Mouse (Mus musculus) MEL (cell line): ENCODE data around the gene Ada. TPM values are rescaled to one million over a fixed set of nuclear protein-coding genes. Genes with fewer than 3 reads are reported as not detected.

ENCODE experiments used
- DNase-seq: peaks from one replicate; pipeline ENCODE4 v3.0.0; 2011; ENCODE audit warnings: low read depth, low spot score
- H3K27ac ChIP-seq: 2 replicates; pipeline ENCODE4 v1.5.1; 2012; ENCODE audit warnings: low read depth, mild to moderate bottlenecking, control low read depth, low read length, moderate library complexity; ENCODE audit not compliant: control insufficient read depth
- H3K27me3 ChIP-seq, 2 experiments: fragments of 150-350 bp in 1 of 2; sonication (generic) in 1 of 2; 2 replicates each; pipeline ENCODE4 v1.6.1; 2012; ENCODE audit warnings: low read length in 2 of 2, mild to moderate bottlenecking in 2 of 2, improper control_type of control experiment in 1 of 2, moderate library complexity in 1 of 2; ENCODE audit not compliant: insufficient read depth in 2 of 2, control insufficient read depth in 1 of 2
- H3K36me3 ChIP-seq, 2 experiments: 2 replicates each; pipeline ENCODE4 v1.6.1; 2012 to 2014; ENCODE audit warnings: low read length in 2 of 2, improper control_type of control experiment in 1 of 2, inconsistent platforms in 1 of 2, mild to moderate bottlenecking in 1 of 2; ENCODE audit not compliant: insufficient read depth in 2 of 2, control insufficient read depth in 1 of 2
- H3K4me1 ChIP-seq, 2 experiments: fragments of 150-350 bp in 1 of 2; sonication (generic) in 1 of 2; 2 replicates each; pipeline ENCODE4 v1.6.1; 2012; ENCODE audit warnings: low read length in 2 of 2, improper control_type of control experiment in 1 of 2, mild to moderate bottlenecking in 1 of 2; ENCODE audit not compliant: insufficient read depth in 2 of 2, control insufficient read depth in 1 of 2
- H3K4me3 ChIP-seq, 2 experiments: fragments of 150-350 bp in 1 of 2; sonication (generic) in 1 of 2; 2 replicates each; pipeline ENCODE4 v1.5.1; 2012; ENCODE audit warnings: low read depth in 2 of 2, low read length in 2 of 2, mild to moderate bottlenecking in 2 of 2, moderate library complexity in 2 of 2, control low read depth in 1 of 2, improper control_type of control experiment in 1 of 2; ENCODE audit not compliant: control insufficient read depth in 1 of 2, insufficient read depth in 1 of 2
- H3K79me2 ChIP-seq: 2 replicates; pipeline ENCODE4 v1.6.1; 2012; ENCODE audit warnings: mild to moderate bottlenecking, low read length, moderate library complexity; ENCODE audit not compliant: control insufficient read depth, poor library complexity, insufficient read depth
- H3K9ac ChIP-seq: 2 replicates; pipeline ENCODE4 v1.6.1; 2012; ENCODE audit warnings: low read depth, mild to moderate bottlenecking, control low read depth, low read length, moderate library complexity; ENCODE audit not compliant: control insufficient read depth, poor library complexity, severe bottlenecking
- H3K9me3 ChIP-seq: fragments of 150-350 bp; sonication (generic); replicated peaks from 2 replicates; pipeline ENCODE4 v1.6.1; 2012; ENCODE audit warnings: mild to moderate bottlenecking, low read length, improper control_type of control experiment, moderate library complexity; ENCODE audit not compliant: insufficient read depth
- CHD2 ChIP-seq: IDR thresholded peaks from 2 replicates; pipeline ENCODE4 v1.6.1; 2011; ENCODE audit warnings: low read length, improper control_type of control experiment
- CTCF ChIP-seq, 3 experiments: IDR thresholded peaks in 2 of 3; conservative IDR thresholded peaks in 1 of 3; 2 replicates each; pipeline ENCODE4 v1.5.1; 2011 to 2012; ENCODE audit warnings: low read length in 3 of 3, low read depth in 2 of 3, mild to moderate bottlenecking in 2 of 3, improper control_type of control experiment in 1 of 3, inconsistent platforms in 1 of 3, mixed read lengths in 1 of 3, moderate library complexity in 1 of 3; ENCODE audit not compliant: control insufficient read depth in 1 of 3, insufficient read depth in 1 of 3, poor library complexity in 1 of 3, severe bottlenecking in 1 of 3
- E2F4 ChIP-seq: IDR thresholded peaks from 2 replicates; pipeline ENCODE4 v1.6.1; 2011; ENCODE audit warnings: low read depth, low read length, improper control_type of control experiment, borderline replicate concordance
- EP300 ChIP-seq, 2 experiments: IDR thresholded peaks; 2 replicates each; pipeline ENCODE4 v1.6.1; 2011; ENCODE audit warnings: improper control_type of control experiment in 2 of 2, low read length in 2 of 2, low read depth in 1 of 2, mild to moderate bottlenecking in 1 of 2
- ETS1 ChIP-seq: IDR thresholded peaks from 2 replicates; pipeline ENCODE4 v1.6.1; 2012; ENCODE audit warnings: low read depth, mild to moderate bottlenecking, inconsistent platforms, low read length, improper control_type of control experiment, moderate library complexity
- GATA1 ChIP-seq: IDR thresholded peaks from 2 replicates; pipeline ENCODE4 v1.6.1; 2011; ENCODE audit warnings: low read depth, low read length, improper control_type of control experiment
- JUND ChIP-seq: IDR thresholded peaks from 2 replicates; pipeline ENCODE4 v1.6.1; 2011; ENCODE audit warnings: low read depth, mild to moderate bottlenecking, improper control_type of control experiment, low read length
- MAX ChIP-seq: IDR thresholded peaks from 2 replicates; pipeline ENCODE4 v1.6.1; 2011; ENCODE audit warnings: low read length, improper control_type of control experiment
- MXI1 ChIP-seq: IDR thresholded peaks from 2 replicates; pipeline ENCODE4 v1.6.1; 2011; ENCODE audit warnings: mild to moderate bottlenecking, low read depth, low read length, improper control_type of control experiment
- MYC ChIP-seq: IDR thresholded peaks from 2 replicates; pipeline ENCODE4 v1.6.1; 2011; ENCODE audit warnings: low read depth, mild to moderate bottlenecking, low read length, improper control_type of control experiment, moderate library complexity
- NRF1 ChIP-seq: IDR thresholded peaks from 2 replicates; pipeline ENCODE4 v1.6.1; 2014; ENCODE audit warnings: low read depth, mild to moderate bottlenecking, inconsistent platforms, low read length, improper control_type of control experiment, moderate library complexity; ENCODE audit not compliant: poor library complexity, insufficient read depth, severe bottlenecking
- RAD21 ChIP-seq: IDR thresholded peaks from 2 replicates; pipeline ENCODE4 v1.6.1; 2011; ENCODE audit warnings: mild to moderate bottlenecking, low read depth, low read length, improper control_type of control experiment
- SIN3A ChIP-seq: IDR thresholded peaks from 2 replicates; pipeline ENCODE4 v1.6.1; 2012; ENCODE audit warnings: low read length, improper control_type of control experiment, inconsistent platforms
- SMC3 ChIP-seq: IDR thresholded peaks from 2 replicates; pipeline ENCODE4 v1.6.1; 2011; ENCODE audit warnings: low read depth, low read length, improper control_type of control experiment
- TBP ChIP-seq: IDR thresholded peaks from 2 replicates; pipeline ENCODE4 v1.8.0; 2011; ENCODE audit warnings: low read depth, low read length, improper control_type of control experiment
- TCF12 ChIP-seq: IDR thresholded peaks from 2 replicates; pipeline ENCODE4 v1.6.1; 2014; ENCODE audit warnings: low read depth, mild to moderate bottlenecking, inconsistent platforms, low read length, improper control_type of control experiment, moderate library complexity
- UBTF ChIP-seq: IDR thresholded peaks from 2 replicates; pipeline ENCODE4 v1.6.1; 2012; ENCODE audit warnings: low read depth, mild to moderate bottlenecking, inconsistent platforms, low read length, improper control_type of control experiment, moderate library complexity, borderline replicate concordance; ENCODE audit not compliant: insufficient read depth
- USF1 ChIP-seq: IDR thresholded peaks from 2 replicates; pipeline ENCODE4 v1.6.1; 2014; ENCODE audit warnings: low read depth, mild to moderate bottlenecking, inconsistent platforms, low read length, improper control_type of control experiment, moderate library complexity
- USF2 ChIP-seq, 2 experiments: IDR thresholded peaks; 2 replicates each; pipeline ENCODE4 v1.6.1; 2011 to 2012; ENCODE audit warnings: improper control_type of control experiment in 2 of 2, low read length in 2 of 2, borderline replicate concordance in 1 of 2, inconsistent platforms in 1 of 2, low read depth in 1 of 2, mild to moderate bottlenecking in 1 of 2; ENCODE audit not compliant: insufficient read depth in 1 of 2
- ZKSCAN1 ChIP-seq: IDR thresholded peaks from 2 replicates; pipeline ENCODE4 v1.6.1; 2012; ENCODE audit warnings: low read depth, mild to moderate bottlenecking, inconsistent platforms, low read length, improper control_type of control experiment, moderate library complexity
- ZMIZ1 ChIP-seq: IDR thresholded peaks from 2 replicates; pipeline ENCODE4 v1.6.1; 2012; ENCODE audit warnings: low read depth, mild to moderate bottlenecking, inconsistent platforms, low read length, improper control_type of control experiment, moderate library complexity
- ZNF384 ChIP-seq: IDR thresholded peaks from 2 replicates; pipeline ENCODE4 v1.6.1; 2012; ENCODE audit warnings: low read depth, mild to moderate bottlenecking, inconsistent platforms, low read length, improper control_type of control experiment
- polyA plus RNA-seq, 2 experiments: library from polyadenylated mRNA; stranded (reverse) in 1 of 2; unstranded in 1 of 2; fragments of >175 nt in 1 of 2; fragments of >200 nt in 1 of 2; gene quantifications; 2 replicates each; pipeline versions ENCODE4 v1.2.1 to v1.2.4; 2012; ENCODE audit warnings: low replicate concordance in 2 of 2, low read depth in 1 of 2; ENCODE audit not compliant: insufficient read length in 2 of 2, insufficient read depth in 1 of 2, missing spikeins in 1 of 2
- total RNA-seq: library from RNA; depleted of rRNA; stranded (reverse); fragments of 300-350 nt; gene quantifications from 2 replicates; pipeline ENCODE4 v1.2.3, GENCODE M21; 2012

Gene Ada
- total and polyA plus RNA-seq, 3 experiments: 35.1 to 36.5 TPM; not detected in 1

DNA sequence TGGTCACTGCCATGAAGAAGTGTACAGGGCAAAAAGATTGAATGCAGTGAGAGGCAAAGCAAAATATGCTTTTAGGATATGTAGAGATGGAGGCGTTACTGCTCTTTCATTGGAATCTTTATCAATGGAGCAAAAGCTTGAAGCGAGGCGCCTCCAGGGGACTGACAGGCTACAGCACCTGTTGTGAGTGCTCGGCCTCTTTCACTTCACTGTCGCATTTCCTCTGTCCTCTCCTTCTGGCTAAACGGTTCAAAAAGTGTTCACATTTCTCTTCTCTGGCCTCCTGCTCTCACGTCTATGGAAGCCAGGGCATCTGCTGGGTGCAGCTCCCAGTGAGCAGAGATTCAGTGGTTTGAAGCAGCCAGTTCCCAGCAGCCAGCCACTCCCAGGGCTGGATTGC, 47.6 kb downstream of the Ada start:
- H3K27me3 ChIP-seq: no peaks in the 10 kb centered on the region
- peaks cover 9 to 20% of the 10 kb centered on the region in 2 experiments for H3K4me1 ChIP-seq
- no peak overlapping the region for H3K9ac ChIP-seq
- H3K9me3 ChIP-seq: no peaks in the 10 kb centered on the region
- peaks cover 8% of the 10 kb centered on the region for H3K79me2 ChIP-seq
- no peak for DNase-seq
- no peak overlapping the region for H3K4me3 ChIP-seq
- peaks cover 4 to 25% of the 10 kb centered on the region in 2 experiments; a peak in 2 of 4 replicates for H3K36me3 ChIP-seq
- H3K27ac ChIP-seq: no peak overlapping the region
- TF ChIP-seq ZMIZ1 (no peak), SIN3A (no peak), ZNF384 (no peak), SMC3 (no peak), CTCF (IDR thresholded peaks at IDR 0.05 in 2 of 3, conservative IDR thresholded peaks at IDR 0.05 in 1 of 3; ENCODE audit: control insufficient read depth in 1 of 3, insufficient read depth in 1 of 3, low read depth in 2 of 3, low read length in 3 of 3, poor library complexity in 1 of 3, severe bottlenecking in 1 of 3) (no peak), MAX (no peak), TBP (no peak), JUND (no peak), USF2 (IDR thresholded peaks at IDR 0.05; ENCODE audit: borderline replicate concordance in 1 of 2, insufficient read depth in 1 of 2, low read depth in 1 of 2, low read length in 2 of 2) (no peak), ETS1 (no peak), UBTF (no peak), ZKSCAN1 (no peak), EP300 (IDR thresholded peaks at IDR 0.05; ENCODE audit: low read depth in 1 of 2, low read length in 2 of 2) (no peak), TCF12 (no peak), USF1 (no peak)

DNA sequence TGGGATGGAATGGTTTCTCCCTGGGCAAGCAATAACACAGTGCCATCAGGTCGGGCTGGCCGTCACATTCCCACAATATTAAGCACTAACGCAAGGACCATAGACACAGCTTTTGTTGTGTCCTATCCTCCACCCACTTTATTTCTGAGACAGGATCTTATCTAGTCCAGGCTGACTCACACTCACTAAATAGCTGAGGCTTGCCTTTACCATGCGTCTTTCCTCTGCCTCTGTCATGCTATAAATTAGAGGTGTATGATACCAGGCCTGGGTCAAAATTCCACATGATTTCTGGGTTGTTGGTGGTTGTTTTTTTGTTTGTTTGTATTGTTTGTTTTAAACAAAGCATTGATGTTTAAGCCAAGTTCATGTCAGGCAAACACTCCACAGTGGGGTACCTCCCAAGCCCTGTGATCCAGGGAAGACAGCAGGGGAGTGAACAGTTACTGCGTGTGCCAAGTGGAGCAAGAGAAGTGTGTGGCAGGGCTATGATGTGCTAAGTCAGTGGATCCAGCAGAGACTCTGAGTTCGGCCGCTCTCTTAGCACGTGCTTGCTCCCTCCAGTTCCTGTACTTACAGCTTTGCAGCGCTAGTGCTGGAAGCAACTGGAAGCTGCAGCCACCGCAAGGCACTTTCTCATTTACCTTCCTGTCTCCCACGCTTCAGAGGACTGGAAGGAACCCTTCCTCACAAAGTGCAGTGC, 50.8 kb downstream of the Ada start:
- Histone ChIP-seq H3K9ac (0 out of 2 replicates have a peak overlapping the region, but pooled peaks have one; percentile 8), H3K36me3 (peaks cover 2 to 43% of the 10 kb centered on the region in 2 experiments; a peak in 2 of 4 replicates), H3K27me3 (no peaks in the 10 kb centered on the region), H3K4me1 (peaks cover 23 to 39% of the 10 kb centered on the region in 2 experiments), H3K4me3 (no peak overlapping the region), H3K27ac (peak overlapping the region; percentile 51), H3K79me2 (peaks cover 16% of the 10 kb centered on the region), H3K9me3 (no peaks in the 10 kb centered on the region)
- DNase-seq: peak; percentile 68
- TF ChIP-seq USF2 (IDR thresholded peaks at IDR 0.05; ENCODE audit: borderline replicate concordance in 1 of 2, insufficient read depth in 1 of 2, low read depth in 1 of 2, low read length in 2 of 2) (no peak), NRF1 (no peak), MXI1 (peak; percentile 57), SIN3A (no peak), JUND (0 out of 2 replicates have a peak, but pooled peaks have one; percentile 66), GATA1 (peak; percentile 82), MAX (peak; percentile 48), EP300 (IDR thresholded peaks at IDR 0.05; ENCODE audit: low read depth in 1 of 2, low read length in 2 of 2) (peak; percentile 12 to 57; a peak in 2 of 4 replicates), CHD2 (no peak), ETS1 (peak; percentile 44; the same call in 1 of the 2 replicates), RAD21 (no peak), E2F4 (no peak), MYC (peak; percentile 76), CTCF (IDR thresholded peaks at IDR 0.05 in 2 of 3, conservative IDR thresholded peaks at IDR 0.05 in 1 of 3; ENCODE audit: control insufficient read depth in 1 of 3, insufficient read depth in 1 of 3, low read depth in 2 of 3, low read length in 3 of 3, poor library complexity in 1 of 3, severe bottlenecking in 1 of 3) (no peak)
- TF ChIP-seq, all 39 proteins: peak for 7
